Mouse (Mus musculus) stomach, embryonic 15.5 days (tissue): ENCODE measurements around the gene Gm28042. TPM values are rescaled to one million over a fixed set of nuclear protein-coding genes. Genes with fewer than 3 reads are reported as not detected.

Experiments used
- ATAC-seq: fragments of 200-750 bp; cut with Nextera tagmentation; 2 replicates; pipeline ENCODE4 v1.8.0; 2017; ENCODE audit warnings: low read depth, moderate number of reproducible peaks, moderate TSS enrichment; ENCODE audit not compliant: insufficient read depth, low FRiP score
- H3K27ac ChIP-seq: fragments of 300-500 bp; sonication (generic); 2 replicates; pipeline ENCODE4 v1.5.1; 2015; ENCODE audit warnings: mild to moderate bottlenecking, inconsistent platforms
- H3K27me3 ChIP-seq: fragments of 300-500 bp; sonication (generic); replicated peaks from 2 replicates; pipeline ENCODE4 v1.6.1; 2015; ENCODE audit warnings: inconsistent platforms
- H3K36me3 ChIP-seq: fragments of 300-500 bp; sonication (generic); 2 replicates; pipeline ENCODE4 v1.6.1; 2015; ENCODE audit warnings: inconsistent platforms
- H3K4me1 ChIP-seq: fragments of 300-500 bp; sonication (generic); 2 replicates; pipeline ENCODE4 v1.6.1; 2015; ENCODE audit warnings: inconsistent platforms
- H3K4me2 ChIP-seq: fragments of 300-500 bp; sonication (generic); 2 replicates; pipeline ENCODE4 v1.6.1; 2015; ENCODE audit warnings: mild to moderate bottlenecking, inconsistent platforms
- H3K4me3 ChIP-seq: fragments of 300-500 bp; sonication (generic); replicated peaks from 2 replicates; pipeline ENCODE4 v1.5.1; 2015; ENCODE audit warnings: inconsistent platforms
- H3K9ac ChIP-seq: fragments of 300-500 bp; sonication (generic); 2 replicates; pipeline ENCODE4 v1.6.1; 2015; ENCODE audit warnings: inconsistent platforms
- H3K9me3 ChIP-seq: fragments of 300-500 bp; sonication (generic); 2 replicates; pipeline ENCODE4 v1.6.1; 2016; ENCODE audit warnings: inconsistent platforms
- WGBS: fragments of 180-500 bp; shearing (Covaris S2); methylation state at CpG from one replicate; pipeline ENCODE4 v1.1.7; 2015; 5-methylcytosine and 5-hydroxymethylcytosine counted together
- polyA plus RNA-seq: library from polyadenylated mRNA; unstranded; fragments of >200 nt; fragmentation: Nextera tagmentation; extraction: Ambion mirVana; gene quantifications from 2 replicates; pipeline ENCODE4 v1.2.1, GENCODE M21; 2015

The Gm28042 gene
- polyA plus RNA-seq, 1 experiment from 2014 or later: 3.4 TPM

GRCm38 (mm10) chr2:119995391-119996281 is 31.7 kb upstream of the Gm28042 start:
- WGBS: 34% methylated on average over 9 of the region's 9 CpGs
- H3K4me2 ChIP-seq: no peak overlapping the region
- H3K4me3 ChIP-seq: no peak overlapping the region
- H3K27ac ChIP-seq: peak overlapping the region; percentile 83
- no peak for ATAC-seq
- H3K36me3 ChIP-seq: no peaks in the 10 kb centered on the region
- H3K9me3 ChIP-seq: no peaks in the 10 kb centered on the region
- H3K27me3 ChIP-seq: no peaks in the 10 kb centered on the region
- H3K9ac ChIP-seq: no peak overlapping the region
- 0 out of 2 replicates have a peak, but pooled peaks cover 11% of the 10 kb centered on the region for H3K4me1 ChIP-seq

- no peak overlapping the region for H3K4me2 ChIP-seq
- H3K27ac ChIP-seq: no peak overlapping the region
- H3K27me3 ChIP-seq: no peaks in the 10 kb centered on the region
- WGBS: 87% methylated on average over 4 of the region's 4 CpGs
- H3K4me1 ChIP-seq: 0 out of 2 replicates have a peak, but pooled peaks cover 11% of the 10 kb centered on the region
- no peaks in the 10 kb centered on the region for H3K9me3 ChIP-seq
- H3K4me3 ChIP-seq: no peak overlapping the region
- no peak overlapping the region for H3K9ac ChIP-seq
- no peak for ATAC-seq
- no peaks in the 10 kb centered on the region for H3K36me3 ChIP-seq
Measured at GRCm38 (mm10) chr2:119997354-119997753, 29.9 kb upstream of the Gm28042 start.

DNA sequence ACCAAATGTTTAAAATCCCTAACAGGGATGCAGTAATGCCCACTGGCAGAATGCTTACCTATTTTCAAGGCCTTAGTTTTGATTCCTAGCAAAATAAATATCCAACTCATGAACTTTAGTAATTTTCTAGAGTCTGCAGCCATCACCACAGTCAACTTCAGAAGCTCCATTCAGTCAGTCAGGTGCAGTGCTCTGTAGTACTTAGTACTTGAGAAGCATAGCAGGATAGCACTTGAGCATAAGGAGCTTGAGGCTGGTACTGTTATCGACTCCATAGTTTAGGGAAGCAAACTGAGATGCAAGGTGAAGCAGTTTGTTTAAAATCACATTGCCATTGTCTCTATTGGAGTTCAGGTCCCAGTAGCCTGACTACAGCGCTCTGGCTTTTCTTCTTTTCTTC is 27.6 kb upstream of the Gm28042 start:
- H3K4me1 ChIP-seq: 0 out of 2 replicates have a peak, but pooled peaks cover 11% of the 10 kb centered on the region
- 90% methylated on average over 2 of the region's 2 CpGs for WGBS
- no peak overlapping the region for H3K9ac ChIP-seq
- no peak overlapping the region for H3K4me2 ChIP-seq
- no peak for ATAC-seq
- 0 out of 2 replicates have a peak, but pooled peaks cover 4% of the 10 kb centered on the region for H3K36me3 ChIP-seq
- H3K27me3 ChIP-seq: no peaks in the 10 kb centered on the region
- H3K4me3 ChIP-seq: no peak overlapping the region
- H3K27ac ChIP-seq: no peak overlapping the region
- H3K9me3 ChIP-seq: no peaks in the 10 kb centered on the region

DNA sequence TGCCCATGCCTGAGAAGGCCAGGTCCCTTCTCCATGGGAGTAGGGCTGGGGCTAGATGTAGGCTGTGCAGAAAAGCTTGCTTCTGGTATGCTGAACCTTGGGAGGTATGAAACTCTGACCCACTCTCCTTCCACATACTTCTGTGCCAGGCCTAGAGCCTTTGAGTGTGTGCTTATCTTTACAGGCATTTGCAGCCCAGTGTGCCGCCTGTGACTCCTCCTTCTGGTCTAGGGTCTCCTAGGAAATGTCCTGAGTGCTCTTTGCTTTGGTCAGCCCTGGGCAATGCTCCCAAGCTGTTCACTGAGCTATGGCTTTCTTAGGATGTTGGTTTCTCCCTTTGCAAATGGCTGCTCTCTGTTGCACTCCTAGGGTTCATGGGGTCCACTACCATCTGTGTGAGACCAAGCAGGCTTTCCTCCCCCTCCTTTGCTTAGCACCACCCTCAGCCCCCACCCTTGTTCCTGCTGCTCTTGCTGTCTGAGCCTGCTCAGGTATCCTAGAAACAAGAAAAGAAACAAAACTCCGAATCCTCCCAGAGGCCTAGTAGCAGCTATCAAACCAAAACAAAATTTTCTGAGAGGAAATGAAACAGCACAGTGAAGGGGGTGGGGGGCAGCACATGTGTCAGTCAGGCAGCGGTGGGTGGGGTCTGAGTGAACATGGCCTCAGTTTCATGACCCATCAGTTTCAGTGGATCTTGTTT is 26.3 kb upstream of the Gm28042 start:
- no peak overlapping the region for H3K4me2 ChIP-seq
- ATAC-seq: no peak
- WGBS: 64% methylated on average over 3 of the region's 3 CpGs
- no peaks in the 10 kb centered on the region for H3K9me3 ChIP-seq
- H3K27ac ChIP-seq: no peak overlapping the region
- H3K36me3 ChIP-seq: 0 out of 2 replicates have a peak, but pooled peaks cover 4% of the 10 kb centered on the region
- H3K4me3 ChIP-seq: no peak overlapping the region
- 0 out of 2 replicates have a peak, but pooled peaks cover 1% of the 10 kb centered on the region for H3K4me1 ChIP-seq
- no peak overlapping the region for H3K9ac ChIP-seq
- H3K27me3 ChIP-seq: no peaks in the 10 kb centered on the region

DNA sequence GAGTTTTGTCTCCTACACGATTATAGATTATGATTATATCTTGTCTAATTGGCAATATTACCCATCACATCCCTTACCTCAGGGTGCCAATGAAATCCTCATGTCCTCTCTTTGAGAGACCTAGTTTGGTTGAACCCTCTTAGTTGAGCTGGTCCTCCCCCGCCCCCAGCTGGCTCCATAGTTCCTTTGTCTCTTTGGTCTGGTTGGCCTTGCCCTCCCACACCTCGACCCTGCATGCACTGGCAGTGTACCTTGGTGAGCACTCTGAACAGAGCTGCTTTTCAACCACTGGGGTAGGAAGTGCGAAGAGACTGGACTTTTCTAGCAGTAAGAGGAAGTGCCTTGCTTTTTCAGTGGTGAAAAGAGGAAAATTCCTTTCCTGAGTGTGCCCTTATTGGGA is 25.3 kb upstream of the Gm28042 start:
- Histone ChIP-seq H3K4me1 (no peaks in the 10 kb centered on the region), H3K36me3 (0 out of 2 replicates have a peak, but pooled peaks cover 4% of the 10 kb centered on the region), H3K4me3 (no peak overlapping the region), H3K9ac (no peak overlapping the region), H3K27me3 (no peaks in the 10 kb centered on the region), H3K9me3 (no peaks in the 10 kb centered on the region), H3K4me2 (no peak overlapping the region), H3K27ac (no peak overlapping the region)
- no peak for ATAC-seq
- 73% methylated on average over 4 of the region's 4 CpGs for WGBS

DNA sequence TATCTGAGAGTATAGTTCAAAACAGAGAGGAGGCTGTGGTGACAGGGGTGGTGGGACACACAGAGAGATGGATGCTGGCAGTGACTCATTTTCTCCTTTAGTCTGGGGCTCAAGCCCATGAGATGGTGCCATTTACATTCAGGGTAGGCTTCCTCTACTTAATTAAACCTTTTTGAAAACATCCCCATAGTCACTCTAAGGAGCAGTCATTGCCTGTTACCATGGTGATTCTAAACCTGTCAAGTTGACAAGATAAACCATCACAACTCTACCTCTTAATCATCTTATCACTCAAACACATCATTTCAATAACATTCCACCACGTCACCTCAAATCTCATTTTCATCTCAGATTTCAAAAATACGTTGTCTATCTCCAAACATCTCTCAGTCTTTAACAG is 23.3 kb upstream of the Gm28042 start:
- Histone ChIP-seq H3K9ac (no peak overlapping the region), H3K4me1 (no peaks in the 10 kb centered on the region), H3K4me3 (no peak overlapping the region), H3K4me2 (no peak overlapping the region), H3K27me3 (no peaks in the 10 kb centered on the region), H3K36me3 (0 out of 2 replicates have a peak, but pooled peaks cover 4% of the 10 kb centered on the region), H3K9me3 (no peaks in the 10 kb centered on the region), H3K27ac (no peak overlapping the region)
- ATAC-seq: no peak
- 75% methylated on average over 2 of the region's 2 CpGs for WGBS

GRCm38 (mm10) chr2:120006696-120007095 is 20.6 kb upstream of the Gm28042 start:
- no peak overlapping the region for H3K4me3 ChIP-seq
- no peak overlapping the region for H3K4me2 ChIP-seq
- H3K27ac ChIP-seq: no peak overlapping the region
- ATAC-seq: no peak
- H3K36me3 ChIP-seq: 0 out of 2 replicates have a peak, but pooled peaks cover 4% of the 10 kb centered on the region
- no peaks in the 10 kb centered on the region for H3K27me3 ChIP-seq
- H3K9me3 ChIP-seq: no peaks in the 10 kb centered on the region
- 95% methylated on average over 7 of the region's 7 CpGs for WGBS
- H3K9ac ChIP-seq: no peak overlapping the region
- H3K4me1 ChIP-seq: no peaks in the 10 kb centered on the region

GRCm38 (mm10) chr2:120007680-120008210 is 19.5 kb upstream of the Gm28042 start:
- Histone ChIP-seq H3K4me1 (no peaks in the 10 kb centered on the region), H3K4me3 (no peak overlapping the region), H3K27ac (no peak overlapping the region), H3K9me3 (no peaks in the 10 kb centered on the region), H3K36me3 (0 out of 2 replicates have a peak, but pooled peaks cover under 1% of the 10 kb centered on the region), H3K9ac (no peak overlapping the region), H3K27me3 (no peaks in the 10 kb centered on the region), H3K4me2 (no peak overlapping the region)
- ATAC-seq: no peak
- 70% methylated on average over 4 of the region's 4 CpGs for WGBS

GRCm38 (mm10) chr2:120008672-120009071 is 18.6 kb upstream of the Gm28042 start:
- 41% methylated on average over 4 of the region's 4 CpGs for WGBS
- Histone ChIP-seq H3K27ac (no peak overlapping the region), H3K4me2 (no peak overlapping the region), H3K4me3 (no peak overlapping the region), H3K9ac (no peak overlapping the region), H3K9me3 (no peaks in the 10 kb centered on the region), H3K36me3 (no peaks in the 10 kb centered on the region), H3K4me1 (no peaks in the 10 kb centered on the region), H3K27me3 (no peaks in the 10 kb centered on the region)
- ATAC-seq: no peak

- H3K4me3 ChIP-seq: no peak overlapping the region
- H3K27me3 ChIP-seq: no peaks in the 10 kb centered on the region
- H3K9ac ChIP-seq: no peak overlapping the region
- 74% methylated on average over 8 of the region's 8 CpGs for WGBS
- H3K9me3 ChIP-seq: no peaks in the 10 kb centered on the region
- no peak overlapping the region for H3K4me2 ChIP-seq
- H3K36me3 ChIP-seq: peaks cover 4% of the 10 kb centered on the region; the same call in 1 of the 2 replicates
- ATAC-seq: peak; percentile 47; the same call in 1 of the 2 replicates
- no peaks in the 10 kb centered on the region for H3K4me1 ChIP-seq
- no peak overlapping the region for H3K27ac ChIP-seq
Measured at GRCm38 (mm10) chr2:120011462-120012200, 15.7 kb upstream of the Gm28042 start.

GRCm38 (mm10) chr2:120012924-120013323 is 14.4 kb upstream of the Gm28042 start:
- ATAC-seq: 0 out of 2 replicates have a peak, but pooled peaks have one; percentile 40
- Histone ChIP-seq H3K27ac (no peak overlapping the region), H3K4me2 (no peak overlapping the region), H3K9ac (no peak overlapping the region), H3K4me1 (no peaks in the 10 kb centered on the region), H3K9me3 (no peaks in the 10 kb centered on the region), H3K4me3 (no peak overlapping the region), H3K27me3 (no peaks in the 10 kb centered on the region), H3K36me3 (peaks cover 10% of the 10 kb centered on the region; the same call in 1 of the 2 replicates)
- WGBS: 81% methylated on average over 13 of the region's 13 CpGs
